Mouse (Mus musculus): ENCODE results near the gene Gatb.

Gene Gatb

DNA sequence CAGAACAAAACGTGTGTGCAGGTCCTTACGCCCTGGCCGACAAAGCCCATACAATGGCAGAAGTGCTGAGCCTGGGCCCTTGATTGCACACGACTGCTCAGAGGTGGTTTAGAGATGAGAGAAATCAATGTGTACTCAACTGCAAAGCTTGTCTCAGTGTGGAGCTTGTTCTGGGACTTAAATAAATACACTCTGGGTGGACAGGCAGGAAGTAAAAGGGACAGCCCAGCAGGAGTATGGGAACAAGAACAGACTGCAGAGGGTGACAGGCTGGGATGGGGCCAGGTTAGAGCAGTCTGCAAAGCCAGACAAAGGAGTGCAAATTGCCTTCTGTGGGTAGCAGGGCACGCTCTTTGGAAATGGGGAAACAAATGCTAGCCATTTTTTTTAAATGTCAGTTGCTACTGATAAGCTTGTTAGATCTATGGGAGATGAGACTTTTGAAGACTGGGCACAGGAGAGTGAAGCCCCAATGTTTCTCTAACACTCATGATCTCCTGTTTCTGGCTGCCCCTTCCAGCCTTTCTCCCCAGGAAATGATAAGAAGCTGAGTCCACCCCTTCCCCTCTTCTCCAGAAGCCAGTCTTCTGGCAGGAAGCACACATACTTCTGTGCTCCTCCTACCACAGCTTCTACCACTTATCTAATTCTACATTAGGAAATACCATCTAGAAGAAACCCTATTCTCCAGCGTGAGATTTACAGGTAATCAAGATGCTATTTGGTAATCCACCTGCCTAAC is 129.4 kb downstream of the Gatb start:
- DNase-seq (ENCODE audit: low spot score in 2 of 2) = no peak
